Mouse (Mus musculus): ENCODE measurements at regions not wholly inside any gene's neighbourhood (a gene's known extent, or its start where the extent isn't known, plus 50 kb on each side); places are given as distances from the start of the nearest gene placed in this dataset.

- TF ChIP-seq POLR2A (IDR thresholded peaks at IDR 0.05; ENCODE audit: low read depth, low read length) (no peak), CTCF (IDR thresholded peaks at IDR 0.05; ENCODE audit: extremely low read depth, insufficient read length, insufficient replicate concordance, low read depth, low read length) (no peak)
Measured at GRCm38 (mm10) chr12:28120106-28120505, 432.1 kb downstream of the Dcdc2c start.

All from small intestine, adult 2 months (tissue).